Mouse (Mus musculus) kidney, adult 2 months (tissue): Measurements from ENCODE around the gene Tead1.

ENCODE experiments used
- CTCF ChIP-seq: fragments of 200-500 bp; conservative IDR thresholded peaks from 2 replicates; pipeline ENCODE4 v1.5.1; 2011; ENCODE audit warnings: low read depth, mild to moderate bottlenecking, control low read depth, low read length, moderate library complexity, mixed read lengths; ENCODE audit not compliant: insufficient read depth, insufficient read length
- POLR2A ChIP-seq: fragments of 200-500 bp; IDR thresholded peaks from one replicate; pipeline ENCODE4 v1.6.1; 2011; ENCODE audit warnings: low read depth, low read length, control low read depth

DNA sequence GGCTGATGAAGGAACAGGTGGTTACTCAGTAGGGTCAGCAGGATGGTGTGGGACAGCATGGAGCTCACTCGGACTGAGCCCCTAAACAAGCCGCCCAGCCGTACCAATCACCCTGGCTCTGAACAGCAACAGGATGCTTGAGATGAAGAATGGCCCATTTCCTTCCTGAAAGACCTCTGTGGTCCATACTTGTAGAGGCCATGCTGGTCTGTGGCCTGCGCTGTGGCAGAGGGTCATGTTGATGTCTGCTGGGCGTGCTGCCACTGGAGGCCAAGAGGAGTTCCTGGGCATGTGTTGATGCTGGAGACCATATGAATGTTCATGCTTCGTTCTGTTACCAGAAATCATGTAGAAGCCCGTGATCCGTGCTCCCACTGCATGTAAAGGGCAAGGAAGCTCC, 258.0 kb downstream of the Tead1 start:
- TF ChIP-seq POLR2A (no peak), CTCF (no peak)
